Mouse (Mus musculus) heart, embryonic 16.5 days (tissue): Measurements from ENCODE around the gene Pmvk. TPM values are rescaled to one million over a fixed set of nuclear protein-coding genes. Genes with fewer than 3 reads are reported as not detected.

Source experiments
- ATAC-seq: fragments of 200-750 bp; cut with Nextera tagmentation; replicated peaks from 2 replicates; pipeline ENCODE4 v1.8.0; 2017; ENCODE audit warnings: moderate number of reproducible peaks; ENCODE audit not compliant: insufficient read depth, low FRiP score; ENCODE audit errors: extremely low read depth
- H3K27ac ChIP-seq: fragments of 300-500 bp; sonication (generic); 2 replicates; pipeline ENCODE4 v1.5.1; 2014; ENCODE audit warnings: mild to moderate bottlenecking, low read length, control low read depth, moderate library complexity
- H3K27me3 ChIP-seq: fragments of 300-500 bp; sonication (generic); 2 replicates; pipeline ENCODE4 v1.6.1; 2014; ENCODE audit warnings: low read length, mixed read lengths; ENCODE audit not compliant: control insufficient read depth, insufficient read depth
- H3K36me3 ChIP-seq: fragments of 300-500 bp; sonication (generic); 2 replicates; pipeline ENCODE4 v1.6.1; 2014; ENCODE audit not compliant: control insufficient read depth, insufficient read depth
- H3K4me1 ChIP-seq: fragments of 300-500 bp; sonication (generic); 2 replicates; pipeline ENCODE4 v1.6.1; 2014; ENCODE audit warnings: low read length, mixed read lengths; ENCODE audit not compliant: control insufficient read depth, insufficient read depth
- H3K4me2 ChIP-seq: fragments of 300-500 bp; sonication (generic); 2 replicates; pipeline ENCODE4 v1.6.1; 2014; ENCODE audit warnings: low read depth, mild to moderate bottlenecking, control low read depth, low read length
- H3K4me3 ChIP-seq: fragments of 300-500 bp; sonication (generic); 2 replicates; pipeline ENCODE4 v1.5.1; 2014; ENCODE audit warnings: mild to moderate bottlenecking, control low read depth, low read length
- H3K9ac ChIP-seq: fragments of 300-500 bp; sonication (generic); 2 replicates; pipeline ENCODE4 v1.6.1; 2014; ENCODE audit warnings: low read length, control low read depth
- H3K9me3 ChIP-seq: fragments of 300-500 bp; sonication (generic); replicated peaks from 2 replicates; pipeline ENCODE4 v1.6.1; 2016; ENCODE audit warnings: low read length; ENCODE audit not compliant: control insufficient read depth
- WGBS: fragments of 180-500 bp; shearing (Covaris S2); extraction: QIAGEN DNeasy Blood & Tissue Kit; methylation state at CpG from one replicate; pipeline ENCODE4 v1.1.7; 2014; 5-methylcytosine and 5-hydroxymethylcytosine counted together
- polyA plus RNA-seq: library from polyadenylated mRNA; unstranded; fragments of >200 nt; fragmentation: Nextera tagmentation; extraction: Ambion mirVana; gene quantifications from 2 replicates; pipeline ENCODE4 v1.2.1, GENCODE M21; 2015

Pmvk gene
- polyA plus RNA-seq, 1 experiment from 2014 or later, result 59.3 TPM

- 15% methylated on average over 24 of the region's 24 CpGs for WGBS
- Histone ChIP-seq H3K36me3 (no peaks in the 10 kb centered on the region), H3K4me3 (0 out of 2 replicates have a peak overlapping the region, but pooled peaks have one; percentile 24), H3K4me1 (peaks cover 9% of the 10 kb centered on the region; the same call in 1 of the 2 replicates), H3K27me3 (no peaks in the 10 kb centered on the region; the same call in 1 of the 2 replicates), H3K9me3 (no peaks in the 10 kb centered on the region), H3K9ac (peak overlapping the region; percentile 55; the same call in 1 of the 2 replicates), H3K4me2 (peak overlapping the region; percentile 55), H3K27ac (no peak overlapping the region)
- ATAC-seq, result peak; percentile 86
Observed at GRCm38 (mm10) chr3:89484766-89485524, 30.6 kb downstream of the Pmvk start.

GRCm38 (mm10) chr3:89486111-89486510, 31.8 kb downstream of the Pmvk start:
- peaks cover 9% of the 10 kb centered on the region; the same call in 1 of the 2 replicates for H3K4me1 ChIP-seq
- H3K4me2 ChIP-seq, result no peak overlapping the region
- H3K27ac ChIP-seq, result no peak overlapping the region
- 82% methylated on average over 8 of the region's 8 CpGs for WGBS
- H3K27me3 ChIP-seq, result no peaks in the 10 kb centered on the region; the same call in 1 of the 2 replicates
- ATAC-seq, result no peak
- H3K4me3 ChIP-seq, result no peak overlapping the region
- no peak overlapping the region for H3K9ac ChIP-seq
- no peaks in the 10 kb centered on the region for H3K36me3 ChIP-seq
- H3K9me3 ChIP-seq, result no peaks in the 10 kb centered on the region

GRCm38 (mm10) chr3:89486916-89487702, 32.8 kb downstream of the Pmvk start:
- no peak overlapping the region for H3K9ac ChIP-seq
- H3K9me3 ChIP-seq, result no peaks in the 10 kb centered on the region
- ATAC-seq, result no peak

GRCm38 (mm10) chr3:89490790-89491189, 36.4 kb downstream of the Pmvk start:
- no peaks in the 10 kb centered on the region for H3K36me3 ChIP-seq
- WGBS, result 88% methylated on average over 3 of the region's 3 CpGs
- no peaks in the 10 kb centered on the region; the same call in 1 of the 2 replicates for H3K27me3 ChIP-seq
- no peak overlapping the region for H3K9ac ChIP-seq
- no peak overlapping the region for H3K4me3 ChIP-seq
- peaks cover 5% of the 10 kb centered on the region; the same call in 1 of the 2 replicates for H3K4me1 ChIP-seq
- H3K4me2 ChIP-seq, result no peak overlapping the region
- no peaks in the 10 kb centered on the region for H3K9me3 ChIP-seq
- H3K27ac ChIP-seq, result no peak overlapping the region
- ATAC-seq, result no peak

More at GRCm38 (mm10) chr3:89486916-89487702, 32.8 kb downstream of the Pmvk start:
- Histone ChIP-seq H3K4me3 (no peak overlapping the region), H3K36me3 (no peaks in the 10 kb centered on the region), H3K4me1 (peaks cover 9% of the 10 kb centered on the region; the same call in 1 of the 2 replicates), H3K4me2 (no peak overlapping the region), H3K27me3 (no peaks in the 10 kb centered on the region; the same call in 1 of the 2 replicates), H3K27ac (no peak overlapping the region)
- WGBS, result 50% methylated on average over 20 of the region's 20 CpGs

GRCm38 (mm10) chr3:89491559-89491958, 37.2 kb downstream of the Pmvk start:
- Histone ChIP-seq H3K9me3 (no peaks in the 10 kb centered on the region), H3K4me1 (peaks cover 5% of the 10 kb centered on the region; the same call in 1 of the 2 replicates), H3K9ac (no peak overlapping the region), H3K4me3 (no peak overlapping the region), H3K36me3 (no peaks in the 10 kb centered on the region), H3K27ac (no peak overlapping the region), H3K27me3 (no peaks in the 10 kb centered on the region; the same call in 1 of the 2 replicates), H3K4me2 (no peak overlapping the region)
- no peak for ATAC-seq
- 83% methylated on average over 5 of the region's 5 CpGs for WGBS

GRCm38 (mm10) chr3:89492701-89493151, 38.4 kb downstream of the Pmvk start:
- 42% methylated on average over 8 of the region's 8 CpGs for WGBS
- H3K9me3 ChIP-seq, result no peaks in the 10 kb centered on the region
- no peak for ATAC-seq

GRCm38 (mm10) chr3:89494630-89495029, 40.3 kb downstream of the Pmvk start:
- Histone ChIP-seq H3K9me3 (no peaks in the 10 kb centered on the region), H3K4me2 (no peak overlapping the region), H3K4me1 (no peaks in the 10 kb centered on the region), H3K27ac (no peak overlapping the region), H3K4me3 (no peak overlapping the region), H3K9ac (no peak overlapping the region), H3K36me3 (no peaks in the 10 kb centered on the region), H3K27me3 (no peaks in the 10 kb centered on the region; the same call in 1 of the 2 replicates)
- 83% methylated on average over 5 of the region's 5 CpGs for WGBS
- ATAC-seq, result no peak

More at GRCm38 (mm10) chr3:89492701-89493151, 38.4 kb downstream of the Pmvk start:
- Histone ChIP-seq H3K4me2 (no peak overlapping the region), H3K36me3 (no peaks in the 10 kb centered on the region), H3K27ac (no peak overlapping the region), H3K27me3 (no peaks in the 10 kb centered on the region; the same call in 1 of the 2 replicates), H3K4me1 (no peaks in the 10 kb centered on the region), H3K4me3 (no peak overlapping the region), H3K9ac (no peak overlapping the region)

GRCm38 (mm10) chr3:89496366-89496765, 42.0 kb downstream of the Pmvk start:
- Histone ChIP-seq H3K4me3 (no peak overlapping the region), H3K9me3 (no peaks in the 10 kb centered on the region), H3K27me3 (no peaks in the 10 kb centered on the region), H3K9ac (no peak overlapping the region), H3K4me1 (no peaks in the 10 kb centered on the region), H3K36me3 (no peaks in the 10 kb centered on the region), H3K4me2 (no peak overlapping the region), H3K27ac (no peak overlapping the region)
- 65% methylated on average over 3 of the region's 3 CpGs for WGBS
- ATAC-seq, result no peak
